Mouse (Mus musculus): ENCODE data around the gene 1700029F12Rik. TPM values are rescaled to one million over a fixed set of nuclear protein-coding genes. Genes with fewer than 3 reads are reported as not detected.
"Not testable (repeated sequence)": the region's sequence is repeated elsewhere in the genome, so short reads cannot be mapped to it uniquely, and the experiment has no call there.

Gene 1700029F12Rik
- polyA plus RNA-seq, 1 experiment: not detected

DNA sequence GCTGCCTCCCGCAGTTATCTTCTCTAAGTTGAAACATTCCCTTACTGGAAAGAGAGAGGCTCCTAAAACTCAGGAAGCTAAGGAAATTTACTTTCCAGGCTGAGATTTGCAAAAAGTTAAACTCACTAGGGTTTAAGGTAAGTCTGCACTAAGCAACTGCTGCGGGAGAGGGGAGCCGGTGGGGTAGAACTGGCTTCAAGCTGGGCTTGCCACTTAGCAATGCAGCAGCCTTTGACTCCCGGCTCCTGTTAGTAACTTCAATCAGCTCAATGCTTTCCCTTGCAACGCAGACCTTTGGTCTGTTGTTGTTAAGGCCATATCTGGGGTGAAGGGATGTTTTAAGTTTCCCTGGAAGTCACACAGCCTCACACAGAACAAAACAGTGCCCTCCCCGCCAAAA, 33.5 kb upstream of the 1700029F12Rik start:
- WGBS: 57% methylated on average over 6 of the region's 6 CpGs
- H3K4me3 ChIP-seq (ENCODE audit: insufficient read depth, low read depth, low read length): no peak overlapping the region
- TF ChIP-seq CTCF (IDR thresholded peaks at IDR 0.05; ENCODE audit: insufficient read depth, low read depth, low read length) (no peak), POLR2A (IDR thresholded peaks at IDR 0.05; ENCODE audit: insufficient read depth, low read depth, low read length) (no peak)
- H3K4me1 ChIP-seq (ENCODE audit: control insufficient read depth, insufficient read depth, low read length): peaks cover 3% of the 10 kb centered on the region; the same call in 1 of the 2 replicates
- no peak overlapping the region for H3K27ac ChIP-seq (ENCODE audit: insufficient read depth, low read depth, low read length)

DNA sequence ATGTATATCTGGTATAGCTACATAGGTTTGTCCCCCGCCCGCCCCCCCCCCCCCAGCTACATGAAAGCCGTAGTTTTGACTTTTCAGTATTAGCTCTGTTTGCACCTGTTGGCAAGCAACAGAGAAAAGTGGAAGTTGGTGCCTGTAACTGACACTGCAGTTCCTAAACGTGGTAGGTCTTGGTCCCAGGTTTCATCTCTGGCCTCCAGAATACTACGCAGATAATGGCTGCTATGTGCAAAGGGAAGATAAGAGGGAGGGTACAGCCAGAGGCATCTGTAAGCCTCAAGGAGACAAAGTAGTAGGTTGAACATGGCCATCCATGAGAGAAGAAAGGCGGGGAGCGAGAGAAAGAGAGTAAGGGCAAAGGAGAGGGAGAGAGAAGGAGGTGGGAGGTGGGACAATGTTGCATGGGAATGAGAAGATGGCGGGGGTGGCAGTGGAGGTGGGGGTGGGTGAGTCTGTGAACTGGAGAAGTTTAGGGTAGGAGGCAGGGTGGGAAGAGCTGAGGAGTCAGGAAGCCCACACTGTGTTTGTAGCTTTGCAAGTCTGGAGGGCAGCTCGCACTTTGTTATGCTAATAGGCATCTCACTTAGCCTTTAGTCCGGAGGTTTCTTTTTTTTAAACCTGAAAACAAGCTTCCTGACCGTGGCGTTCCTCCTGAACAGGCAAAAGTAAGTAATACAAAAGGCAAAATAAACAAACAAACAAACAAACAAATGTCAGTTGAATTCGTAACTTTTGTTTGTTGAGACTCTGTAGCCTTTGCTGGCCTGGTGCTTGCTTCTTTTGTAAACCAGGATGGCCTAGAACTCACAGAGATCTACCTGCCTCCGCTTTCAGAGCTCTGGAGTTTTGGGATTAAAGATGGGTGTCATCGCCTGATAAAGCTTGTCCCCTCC, 32.7 kb upstream of the 1700029F12Rik start, which contains the start of gene Fam169a:
Gene Fam169a, plus strand, starts transcription at position 638 of the 902 bp plus-strand sequence.
- Histone ChIP-seq H3K4me3 (ENCODE audit: insufficient read depth, low read depth, low read length) (no peak within 1 kb of the TSS), H3K27ac (ENCODE audit: insufficient read depth, low read depth, low read length) (no peak within 1 kb of the TSS), H3K4me1 (ENCODE audit: control insufficient read depth, insufficient read depth, low read length) (peaks cover 3% of the 10 kb centered on the region; the same call in 1 of the 2 replicates)
- no peak for TF ChIP-seq POLR2A (IDR thresholded peaks at IDR 0.05; ENCODE audit: insufficient read depth, low read depth, low read length)
- no peak for TF ChIP-seq CTCF (IDR thresholded peaks at IDR 0.05; ENCODE audit: insufficient read depth, low read depth, low read length)
- WGBS: 67% methylated on average over 15 of the region's 15 CpGs

DNA sequence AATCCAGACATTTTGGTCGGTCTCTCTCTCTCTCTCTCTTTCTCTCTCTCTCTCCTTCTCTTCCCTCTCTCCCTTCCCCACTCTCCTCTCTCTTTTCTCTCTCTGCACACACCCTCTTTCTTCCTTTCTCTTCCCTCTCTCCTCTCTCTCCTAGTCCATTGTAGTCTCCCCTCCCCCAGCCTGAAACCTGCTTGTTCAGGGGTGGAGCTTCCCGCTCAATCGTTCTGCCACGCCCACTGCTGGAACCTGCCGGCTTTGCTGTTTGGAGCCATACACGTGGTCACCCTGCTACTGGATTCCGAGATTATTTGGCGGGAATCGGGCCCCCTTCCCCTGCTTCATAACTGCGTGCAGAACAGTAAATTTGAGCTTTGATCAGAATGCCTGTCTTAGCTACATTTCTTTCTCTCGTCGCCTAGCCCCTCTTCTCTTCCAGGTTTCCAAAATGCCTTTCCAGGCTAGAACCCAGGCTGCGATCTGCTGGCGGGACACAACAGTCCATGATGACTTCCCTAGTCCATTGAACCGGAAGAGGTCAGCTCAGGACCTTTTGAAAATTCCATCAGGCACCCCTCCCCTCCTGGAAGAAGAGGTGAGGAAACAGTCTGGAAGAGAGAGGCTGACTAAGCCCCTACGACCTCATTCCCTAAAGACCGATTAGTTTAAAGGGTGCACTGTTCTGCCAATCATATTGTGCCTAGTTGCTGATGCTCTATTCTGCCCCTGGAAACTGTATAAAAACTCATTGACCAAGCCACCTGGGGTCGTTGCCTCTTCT, 30.9 kb upstream of the 1700029F12Rik start:
- 47% methylated on average over 18 of the region's 18 CpGs for WGBS
- H3K4me3 ChIP-seq (ENCODE audit: insufficient read depth, low read depth, low read length); H3K4me1 ChIP-seq (ENCODE audit: control insufficient read depth, insufficient read depth, low read length); H3K27ac ChIP-seq (ENCODE audit: insufficient read depth, low read depth, low read length): not testable (repeated sequence)

DNA sequence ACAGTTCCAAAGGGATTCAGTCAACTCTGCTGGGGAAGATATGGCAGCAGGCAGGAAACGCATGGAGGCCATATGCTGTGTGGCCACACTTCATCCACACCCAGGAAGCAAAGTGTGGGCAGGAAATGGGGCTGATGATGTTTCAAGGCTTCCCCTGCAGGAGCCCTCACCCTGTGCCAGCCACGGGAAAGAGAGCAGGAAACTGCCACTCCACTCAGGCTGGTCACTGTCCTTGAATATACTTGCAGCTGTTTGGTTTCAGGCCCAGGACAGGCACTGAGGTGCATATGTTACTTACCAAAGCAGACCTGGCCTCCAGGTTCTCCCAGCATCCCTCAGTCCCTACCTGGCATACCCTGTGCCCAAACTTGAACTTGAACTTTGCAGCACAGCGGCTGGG, 30.3 kb upstream of the 1700029F12Rik start:
- Histone ChIP-seq H3K27ac (ENCODE audit: insufficient read depth, low read depth, low read length) (no peak overlapping the region), H3K4me1 (ENCODE audit: control insufficient read depth, insufficient read depth, low read length) (peaks cover 3% of the 10 kb centered on the region; the same call in 1 of the 2 replicates), H3K4me3 (ENCODE audit: insufficient read depth, low read depth, low read length) (no peak overlapping the region)
- TF ChIP-seq CTCF (IDR thresholded peaks at IDR 0.05; ENCODE audit: insufficient read depth, low read depth, low read length) (no peak), POLR2A (IDR thresholded peaks at IDR 0.05; ENCODE audit: insufficient read depth, low read depth, low read length) (no peak)
- WGBS: 75% methylated on average over 3 of the region's 3 CpGs

DNA sequence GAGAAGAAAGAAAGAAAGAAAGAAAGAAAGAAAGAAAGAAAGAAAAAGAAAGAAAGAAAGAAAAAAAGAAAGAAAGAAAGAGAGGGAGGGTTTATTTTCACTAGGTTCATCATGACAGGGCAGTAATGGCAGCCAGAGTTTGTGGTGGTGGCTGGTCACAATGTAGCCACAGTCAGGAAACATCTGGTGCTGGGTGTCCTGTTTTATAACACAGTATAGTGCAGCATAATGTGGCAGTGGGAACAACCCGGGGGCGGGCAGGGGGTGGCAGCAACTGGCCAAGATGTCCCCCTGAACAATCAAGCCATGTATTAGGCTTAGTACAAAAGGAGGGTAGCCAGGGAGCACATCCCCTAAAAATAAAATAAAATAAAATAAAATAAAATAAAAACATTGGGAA, 29.3 kb upstream of the 1700029F12Rik start:
- Histone ChIP-seq H3K27ac (ENCODE audit: insufficient read depth, low read depth, low read length) (no peak overlapping the region), H3K4me3 (ENCODE audit: insufficient read depth, low read depth, low read length) (no peak overlapping the region), H3K4me1 (ENCODE audit: control insufficient read depth, insufficient read depth, low read length) (peaks cover 3% of the 10 kb centered on the region; the same call in 1 of the 2 replicates)
- TF ChIP-seq CTCF (IDR thresholded peaks at IDR 0.05; ENCODE audit: insufficient read depth, low read depth, low read length): no peak
- no peak for TF ChIP-seq POLR2A (IDR thresholded peaks at IDR 0.05; ENCODE audit: insufficient read depth, low read depth, low read length)
- WGBS: 84% methylated on average over 2 of the region's 2 CpGs

DNA sequence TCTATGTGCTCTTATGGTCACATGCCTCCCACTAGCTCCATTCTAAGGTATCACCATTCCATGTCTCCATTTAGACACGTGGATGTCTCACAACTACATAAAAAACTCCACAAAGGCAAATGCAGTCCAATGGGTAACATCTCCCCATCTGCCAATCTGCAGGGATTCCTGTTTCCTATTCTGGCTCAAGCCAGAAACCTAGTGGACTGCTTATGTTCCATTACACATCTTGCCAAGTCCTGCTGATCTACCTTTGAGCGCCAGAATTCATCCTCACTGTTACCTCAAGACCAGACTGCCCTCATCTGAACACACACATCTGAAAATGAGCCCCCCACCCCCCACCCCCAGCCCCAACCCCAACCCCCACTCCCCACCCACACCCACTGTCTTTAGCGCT, 28.0 kb upstream of the 1700029F12Rik start:
- no peak overlapping the region for H3K4me3 ChIP-seq (ENCODE audit: insufficient read depth, low read depth, low read length)
- WGBS: 90% methylated on average over 3 of the region's 3 CpGs
- H3K27ac ChIP-seq (ENCODE audit: insufficient read depth, low read depth, low read length): no peak overlapping the region
- peaks cover 3% of the 10 kb centered on the region; the same call in 1 of the 2 replicates for H3K4me1 ChIP-seq (ENCODE audit: control insufficient read depth, insufficient read depth, low read length)
- TF ChIP-seq POLR2A (IDR thresholded peaks at IDR 0.05; ENCODE audit: insufficient read depth, low read depth, low read length) (no peak), CTCF (IDR thresholded peaks at IDR 0.05; ENCODE audit: insufficient read depth, low read depth, low read length) (no peak)

DNA sequence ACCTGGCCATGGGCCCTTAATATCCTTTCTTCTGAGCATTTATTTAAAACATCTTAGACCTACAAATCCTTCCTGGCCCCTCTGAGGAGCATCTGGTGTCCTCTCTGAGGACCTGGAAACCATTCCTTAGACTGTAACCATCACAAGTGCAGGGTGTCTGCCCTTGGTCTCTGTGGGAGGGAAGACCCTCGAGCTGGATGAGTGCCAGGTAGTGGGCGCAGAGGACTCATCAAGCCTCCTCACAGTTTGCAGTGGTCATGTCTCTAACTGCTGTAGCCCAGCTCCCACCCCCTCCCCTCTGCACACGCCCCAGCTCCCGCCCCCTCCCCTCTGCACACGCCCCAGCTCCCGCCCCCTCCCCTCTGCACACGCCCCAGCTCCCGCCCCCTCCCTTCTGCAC, 26.2 kb upstream of the 1700029F12Rik start:
- WGBS: 52% methylated on average over 4 of the region's 8 CpGs
- Histone ChIP-seq H3K27ac (ENCODE audit: insufficient read depth, low read depth, low read length) (no peak overlapping the region), H3K4me3 (ENCODE audit: insufficient read depth, low read depth, low read length) (no peak overlapping the region), H3K4me1 (ENCODE audit: control insufficient read depth, insufficient read depth, low read length) (peaks cover 3% of the 10 kb centered on the region; the same call in 1 of the 2 replicates)
- TF ChIP-seq POLR2A (IDR thresholded peaks at IDR 0.05; ENCODE audit: insufficient read depth, low read depth, low read length): no peak
- no peak for TF ChIP-seq CTCF (IDR thresholded peaks at IDR 0.05; ENCODE audit: insufficient read depth, low read depth, low read length)

DNA sequence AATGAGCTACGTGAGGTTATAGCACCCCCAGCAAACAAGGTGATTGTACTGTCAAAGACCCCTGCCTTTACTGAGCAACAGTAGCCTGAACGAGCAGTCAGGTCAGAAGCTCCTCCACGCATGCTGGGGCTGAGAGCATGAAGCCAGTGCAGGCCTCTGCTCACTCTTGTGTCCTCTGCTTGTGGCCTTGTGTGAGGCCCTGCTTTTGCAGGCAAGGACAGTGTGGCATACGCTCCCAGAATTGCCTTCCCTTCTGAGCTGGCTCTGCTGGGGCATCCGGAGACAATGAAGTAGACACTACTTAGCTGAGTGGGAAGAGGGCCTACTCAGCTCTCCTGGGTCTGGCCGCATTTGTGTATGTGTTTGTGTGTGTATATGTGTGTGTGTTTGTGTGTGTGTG, 25.6 kb upstream of the 1700029F12Rik start:
- Histone ChIP-seq H3K27ac (ENCODE audit: insufficient read depth, low read depth, low read length) (no peak overlapping the region), H3K4me3 (ENCODE audit: insufficient read depth, low read depth, low read length) (no peak overlapping the region), H3K4me1 (ENCODE audit: control insufficient read depth, insufficient read depth, low read length) (peaks cover 3% of the 10 kb centered on the region; the same call in 1 of the 2 replicates)
- no peak for TF ChIP-seq CTCF (IDR thresholded peaks at IDR 0.05; ENCODE audit: insufficient read depth, low read depth, low read length)
- no peak for TF ChIP-seq POLR2A (IDR thresholded peaks at IDR 0.05; ENCODE audit: insufficient read depth, low read depth, low read length)
- WGBS: 95% methylated on average over 6 of the region's 6 CpGs

DNA sequence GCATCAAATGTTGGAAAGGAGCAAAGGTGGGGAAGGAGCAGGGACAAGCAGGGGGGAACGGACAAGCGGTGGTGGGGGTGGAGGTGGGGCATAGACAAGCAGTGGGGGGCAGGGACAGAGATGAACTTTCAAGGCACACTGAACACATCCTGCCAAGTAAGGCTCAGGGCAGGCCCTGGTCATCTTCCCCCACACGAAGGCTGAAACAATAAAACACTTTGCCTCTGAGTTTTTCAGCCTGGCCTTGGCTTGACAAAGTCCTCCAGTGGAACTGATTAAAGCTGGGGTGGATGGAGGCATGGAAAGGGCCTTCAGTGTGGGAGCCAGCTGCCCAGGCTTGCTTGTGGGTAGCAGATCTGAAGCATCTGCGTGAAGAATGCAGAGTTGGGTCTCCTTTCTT, 23.7 kb upstream of the 1700029F12Rik start:
- Histone ChIP-seq H3K4me3 (ENCODE audit: insufficient read depth, low read depth, low read length) (no peak overlapping the region), H3K27ac (ENCODE audit: insufficient read depth, low read depth, low read length) (no peak overlapping the region), H3K4me1 (ENCODE audit: control insufficient read depth, insufficient read depth, low read length) (no peaks in the 10 kb centered on the region)
- WGBS: 68% methylated on average over 4 of the region's 4 CpGs
- TF ChIP-seq POLR2A (IDR thresholded peaks at IDR 0.05; ENCODE audit: insufficient read depth, low read depth, low read length) (no peak), CTCF (IDR thresholded peaks at IDR 0.05; ENCODE audit: insufficient read depth, low read depth, low read length) (no peak)

Measured in olfactory bulb, adult 2 months (tissue).